Mouse (Mus musculus) kidney, postnatal 0 days (tissue): Measurements from ENCODE around the gene Muc13. TPM values are rescaled to one million over a fixed set of nuclear protein-coding genes. Genes with fewer than 3 reads are reported as not detected.
A peak's percentile ranks its signal among the peaks of the same experiment; 100 is the strongest.

Source experiments
- ATAC-seq: fragments of 200-750 bp; cut with Nextera tagmentation; replicated peaks from 2 replicates; pipeline ENCODE4 v1.8.0; 2017; ENCODE audit warnings: low read depth, moderate number of reproducible peaks, moderate TSS enrichment, moderate library complexity; ENCODE audit not compliant: low FRiP score
- DNase-seq: peaks from one replicate; pipeline ENCODE4 v3.0.0-alpha.2; 2016; ENCODE audit warnings: low spot score
- H3K27ac ChIP-seq: fragments of 300-500 bp; sonication (generic); 2 replicates; pipeline ENCODE4 v1.5.1; 2014; ENCODE audit warnings: mild to moderate bottlenecking
- H3K27me3 ChIP-seq: fragments of 300-500 bp; sonication (generic); 2 replicates; pipeline ENCODE4 v1.6.1; 2014; ENCODE audit warnings: low read length, mixed read lengths; ENCODE audit not compliant: insufficient read depth
- H3K36me3 ChIP-seq: fragments of 300-500 bp; sonication (generic); 2 replicates; pipeline ENCODE4 v1.6.1; 2014; ENCODE audit warnings: low read length, mixed read lengths; ENCODE audit not compliant: insufficient read depth
- H3K4me1 ChIP-seq: fragments of 300-500 bp; sonication (generic); replicated peaks from 2 replicates; pipeline ENCODE4 v1.6.1; 2014; ENCODE audit warnings: antibody characterized with exemption, low read length, mixed read lengths; ENCODE audit not compliant: insufficient read depth
- H3K4me2 ChIP-seq: fragments of 300-500 bp; sonication (generic); 2 replicates; pipeline ENCODE4 v1.6.1; 2014; ENCODE audit warnings: mild to moderate bottlenecking, low read length, moderate library complexity, mixed read lengths
- H3K4me3 ChIP-seq: fragments of 300-500 bp; sonication (generic); replicated peaks from 2 replicates; pipeline ENCODE4 v1.5.1; 2014; ENCODE audit warnings: low read depth, low read length
- H3K9ac ChIP-seq: fragments of 300-500 bp; sonication (generic); 2 replicates; pipeline ENCODE4 v1.6.1; 2014; ENCODE audit warnings: low read depth, low read length
- H3K9me3 ChIP-seq: fragments of 300-500 bp; sonication (generic); replicated peaks from 2 replicates; pipeline ENCODE4 v1.6.1; 2016; ENCODE audit warnings: low read length, inconsistent platforms, mixed read lengths
- CTCF ChIP-seq: IDR thresholded peaks from 2 replicates; pipeline ENCODE4 v1.5.1; 2016; ENCODE audit warnings: antibody characterized with exemption, low read depth, mild to moderate bottlenecking, moderate library complexity
- WGBS: fragments of 180-500 bp; shearing (Covaris S2); extraction: QIAGEN DNeasy Blood & Tissue Kit; methylation state at CpG from one replicate; pipeline ENCODE4 v1.1.7; 2014; 5-methylcytosine and 5-hydroxymethylcytosine counted together
- polyA plus RNA-seq: library from polyadenylated mRNA; unstranded; fragments of >200 nt; fragmentation: Nextera tagmentation; extraction: Ambion mirVana; gene quantifications from 2 replicates; pipeline ENCODE4 v1.2.1, GENCODE M21; 2015

Gene Muc13
- polyA plus RNA-seq, 1 experiment from 2014 or later = not detected

- no peaks in the 10 kb centered on the region for H3K9me3 ChIP-seq
- H3K36me3 ChIP-seq = 0 out of 2 replicates have a peak, but pooled peaks cover 12% of the 10 kb centered on the region
- H3K27ac ChIP-seq = no peak overlapping the region
- DNase-seq = no peak
- no peak for TF ChIP-seq CTCF
- H3K9ac ChIP-seq = no peak overlapping the region
- no peak overlapping the region for H3K4me3 ChIP-seq
- ATAC-seq = no peak
- H3K4me1 ChIP-seq = no peaks in the 10 kb centered on the region
- 81% methylated on average over 2 of the region's 2 CpGs for WGBS
- no peak overlapping the region for H3K4me2 ChIP-seq
- no peaks in the 10 kb centered on the region for H3K27me3 ChIP-seq
Observed at GRCm38 (mm10) chr16:33747994-33748393, 45.8 kb upstream of the Muc13 start.

DNA sequence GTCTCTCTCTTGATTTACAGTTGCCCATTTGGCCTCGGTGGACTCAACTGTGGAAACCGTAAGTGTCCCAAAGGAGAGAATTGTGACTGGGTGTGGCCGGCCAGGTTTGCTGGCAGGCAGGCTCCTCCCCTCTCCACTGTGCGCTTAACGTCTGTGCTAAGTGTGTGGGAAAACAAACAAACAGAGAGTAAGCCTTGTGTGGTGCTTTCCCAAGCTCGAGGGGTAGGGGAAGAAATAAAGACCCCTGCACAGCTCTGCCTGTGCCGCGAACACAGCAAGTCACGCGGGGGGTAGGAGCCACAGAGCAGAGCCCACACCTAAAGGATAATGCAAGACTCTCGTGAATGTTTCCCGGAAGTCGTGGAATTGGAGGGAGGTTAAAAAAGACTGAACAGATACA lies 42.7 kb upstream of the Muc13 start:
- Histone ChIP-seq H3K4me1 (no peaks in the 10 kb centered on the region), H3K27ac (no peak overlapping the region), H3K27me3 (no peaks in the 10 kb centered on the region), H3K4me3 (no peak overlapping the region; the same call in 1 of the 2 replicates), H3K9me3 (no peaks in the 10 kb centered on the region), H3K36me3 (0 out of 2 replicates have a peak, but pooled peaks cover 12% of the 10 kb centered on the region), H3K9ac (no peak overlapping the region), H3K4me2 (peak overlapping the region; percentile 21)
- WGBS = 29% methylated on average over 13 of the region's 13 CpGs
- DNase-seq (no peak), ATAC-seq (no peak)
- TF ChIP-seq CTCF = no peak

DNA sequence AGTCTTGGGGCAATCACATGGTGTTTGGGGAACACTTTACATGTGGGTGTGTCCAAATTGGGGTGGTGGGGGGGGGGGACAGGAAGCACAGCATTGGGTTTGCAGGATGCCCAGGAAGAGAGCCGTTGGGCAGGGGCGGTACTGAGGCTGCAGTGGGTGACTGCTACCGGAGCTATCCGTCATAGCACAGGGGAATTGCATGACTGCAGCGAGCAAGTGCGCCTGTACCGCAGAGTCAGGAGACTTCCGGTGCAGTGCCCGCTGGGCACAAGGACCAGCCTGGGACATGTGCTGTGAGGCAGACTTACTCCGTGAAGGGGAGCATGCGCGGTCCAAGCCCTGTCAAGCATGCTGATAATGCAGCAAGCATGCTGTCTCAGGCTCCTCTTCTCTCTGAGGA lies 42.2 kb upstream of the Muc13 start:
- Histone ChIP-seq H3K4me1 (no peaks in the 10 kb centered on the region), H3K4me2 (peak overlapping the region; percentile 21), H3K4me3 (no peak overlapping the region; the same call in 1 of the 2 replicates), H3K9me3 (no peaks in the 10 kb centered on the region), H3K9ac (no peak overlapping the region), H3K36me3 (0 out of 2 replicates have a peak, but pooled peaks cover 12% of the 10 kb centered on the region), H3K27ac (no peak overlapping the region), H3K27me3 (no peaks in the 10 kb centered on the region)
- no peak for ATAC-seq
- no peak for DNase-seq
- WGBS = 57% methylated on average over 12 of the region's 12 CpGs
- no peak for TF ChIP-seq CTCF

- Histone ChIP-seq H3K4me2 (no peak overlapping the region), H3K4me3 (no peak overlapping the region), H3K4me1 (no peaks in the 10 kb centered on the region), H3K9ac (no peak overlapping the region), H3K27me3 (no peaks in the 10 kb centered on the region), H3K27ac (no peak overlapping the region), H3K36me3 (0 out of 2 replicates have a peak, but pooled peaks cover 12% of the 10 kb centered on the region), H3K9me3 (no peaks in the 10 kb centered on the region)
- TF ChIP-seq CTCF = no peak
- 80% methylated on average over 8 of the region's 8 CpGs for WGBS
- DNase-seq = no peak
- no peak for ATAC-seq
Observed at GRCm38 (mm10) chr16:33752904-33753578, 40.8 kb upstream of the Muc13 start.

- Histone ChIP-seq H3K27ac (no peak overlapping the region), H3K4me3 (no peak overlapping the region), H3K36me3 (0 out of 2 replicates have a peak, but pooled peaks cover 8% of the 10 kb centered on the region), H3K27me3 (no peaks in the 10 kb centered on the region), H3K9me3 (no peaks in the 10 kb centered on the region), H3K4me2 (no peak overlapping the region), H3K9ac (no peak overlapping the region), H3K4me1 (no peaks in the 10 kb centered on the region)
- WGBS = 85% methylated on average over 8 of the region's 8 CpGs
- DNase-seq = no peak
- no peak for TF ChIP-seq CTCF
- no peak for ATAC-seq
Observed at GRCm38 (mm10) chr16:33755293-33755692, 38.5 kb upstream of the Muc13 start.

- 66% methylated on average over 16 of the region's 16 CpGs for WGBS
- H3K4me2 ChIP-seq = no peak overlapping the region
- DNase-seq = no peak
- no peak for ATAC-seq
- TF ChIP-seq CTCF = no peak
- H3K4me3 ChIP-seq = no peak overlapping the region
- no peaks in the 10 kb centered on the region for H3K27me3 ChIP-seq
- no peaks in the 10 kb centered on the region for H3K9me3 ChIP-seq
- H3K9ac ChIP-seq = no peak overlapping the region
- 0 out of 2 replicates have a peak, but pooled peaks cover 8% of the 10 kb centered on the region for H3K36me3 ChIP-seq
- H3K27ac ChIP-seq = no peak overlapping the region
- no peaks in the 10 kb centered on the region for H3K4me1 ChIP-seq
Observed at GRCm38 (mm10) chr16:33755961-33756360, 37.9 kb upstream of the Muc13 start.
